Mouse (Mus musculus) lung, postnatal 0 days (tissue): ENCODE measurements around the gene Snu13.
A peak's percentile ranks its signal among the peaks of the same experiment; 100 is the strongest.

Experiments
- CTCF ChIP-seq: IDR thresholded peaks from 2 replicates; pipeline ENCODE4 v1.5.1; 2016; ENCODE audit warnings: antibody characterized with exemption, mild to moderate bottlenecking
- EP300 ChIP-seq: IDR thresholded peaks from 2 replicates; pipeline ENCODE4 v1.6.1; 2016; ENCODE audit warnings: antibody characterized with exemption, mild to moderate bottlenecking, control low read depth

DNA sequence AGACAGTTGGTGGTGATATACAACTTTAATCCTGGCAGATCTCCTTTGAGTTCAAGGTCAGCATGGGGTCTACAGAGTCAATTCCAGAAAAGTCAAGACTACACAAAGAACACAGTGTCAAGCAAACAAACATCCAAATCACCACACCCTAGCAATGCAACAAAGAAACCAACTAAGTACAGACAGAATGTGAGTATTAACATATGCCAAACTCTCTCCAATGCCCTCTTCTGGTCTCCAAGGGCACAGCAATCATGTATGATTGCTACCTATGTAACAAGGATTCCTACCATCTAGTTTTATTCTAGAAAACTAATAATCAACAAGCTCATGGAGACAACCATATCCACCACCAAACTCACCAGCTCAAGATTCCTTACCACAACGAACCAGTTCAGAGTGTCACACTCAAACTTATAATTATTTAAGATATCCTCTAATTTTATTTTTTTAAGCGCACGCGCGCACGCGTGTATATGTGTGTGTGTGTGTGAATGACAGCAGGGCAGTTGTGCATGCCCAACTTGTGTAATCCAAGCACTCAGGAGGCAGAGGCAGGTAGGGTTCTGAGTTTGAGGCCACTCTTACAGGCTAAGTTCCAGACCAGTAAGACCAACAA lies 3.1 kb downstream of the Snu13 start:
- peak; percentile 63 for TF ChIP-seq CTCF
- TF ChIP-seq EP300, result no peak
